Mouse (Mus musculus) gonadal fat pad, adult 2 months (tissue): ENCODE measurements around the gene Ascc2. TPM values are rescaled to one million over a fixed set of nuclear protein-coding genes. Genes with fewer than 3 reads are reported as not detected.
"Not testable (repeated sequence)": the region's sequence is repeated elsewhere in the genome, so short reads cannot be mapped to it uniquely, and the experiment has no call there.

Experiments
- DNase-seq: peaks from one replicate; pipeline ENCODE4 v3.0.0-alpha.2; 2012; ENCODE audit warnings: low read depth
- polyA plus RNA-seq: library from polyadenylated mRNA; depleted of rRNA; stranded (reverse); fragments of >200 nt; gene quantifications from 2 replicates; pipeline ENCODE4 v1.2.3, GENCODE M21; 2012

Ascc2 gene
- polyA plus RNA-seq, 1 experiment, result 14.5 TPM

DNA sequence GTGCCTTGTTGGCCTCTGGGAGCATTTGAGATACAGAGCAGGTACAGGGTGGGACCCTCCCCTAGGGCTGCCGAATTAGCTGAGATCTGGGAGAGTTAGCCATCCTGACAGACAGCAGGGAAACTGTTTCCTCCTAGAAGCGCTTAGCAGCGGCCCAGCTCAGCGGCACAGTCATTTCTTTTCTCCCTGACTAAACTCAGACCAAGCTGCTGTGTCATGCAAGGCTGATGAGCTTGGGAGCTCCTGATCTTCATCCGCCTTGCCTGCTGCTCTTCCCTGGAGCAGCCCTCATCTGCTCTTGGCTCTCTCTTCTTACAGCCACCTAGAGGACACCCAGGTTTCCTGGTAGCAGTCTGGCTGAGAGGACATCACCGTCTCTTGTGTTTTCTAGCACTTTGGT is 46.6 kb downstream of the Ascc2 start:
- no peak for DNase-seq

GRCm38 (mm10) chr11:4685071-4685470 is 47.5 kb downstream of the Ascc2 start:
- no peak for DNase-seq

GRCm38 (mm10) chr11:4685510-4685909 is 48.0 kb downstream of the Ascc2 start:
- no peak for DNase-seq

DNA sequence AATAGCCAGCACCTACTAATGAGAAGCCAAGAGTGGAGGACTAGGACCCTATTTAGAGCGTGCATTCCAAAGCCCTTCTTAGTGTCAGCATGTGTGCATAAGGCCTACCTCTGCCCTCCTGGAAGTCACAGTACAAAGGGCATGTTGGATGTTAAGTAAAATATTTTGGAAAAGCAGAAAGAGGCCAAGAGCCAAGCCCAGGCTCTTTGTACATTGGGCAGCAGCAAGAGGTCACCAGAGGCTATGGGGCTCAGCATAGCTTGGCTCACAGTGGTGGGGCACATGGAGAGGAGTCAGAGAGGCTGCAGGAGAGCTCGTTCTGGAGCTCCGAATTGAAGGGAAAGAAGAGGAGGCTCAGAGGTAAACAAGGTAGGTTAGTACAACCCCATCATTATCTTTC is 49.5 kb downstream of the Ascc2 start:
- DNase-seq, result no peak

DNA sequence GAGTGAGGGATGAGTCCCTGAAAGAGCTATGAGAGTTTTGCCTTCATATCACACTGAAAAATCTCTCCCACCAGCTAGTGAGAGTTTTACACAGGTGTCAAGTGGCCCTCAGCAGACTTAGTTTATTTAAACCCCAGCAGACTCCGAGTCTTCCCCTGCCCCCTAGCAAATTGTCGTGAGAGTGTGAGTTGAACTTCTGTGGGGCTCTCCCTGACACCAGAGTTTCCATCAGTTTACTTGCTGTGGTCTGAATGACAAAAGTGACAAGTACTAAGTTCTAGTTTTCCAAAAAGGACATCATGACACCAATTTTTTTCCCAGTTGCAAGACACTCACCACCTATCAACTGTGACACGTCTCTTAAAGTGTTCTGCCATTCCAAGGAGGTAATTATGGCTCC is 50.3 kb downstream of the Ascc2 start:
- DNase-seq, result no peak

DNA sequence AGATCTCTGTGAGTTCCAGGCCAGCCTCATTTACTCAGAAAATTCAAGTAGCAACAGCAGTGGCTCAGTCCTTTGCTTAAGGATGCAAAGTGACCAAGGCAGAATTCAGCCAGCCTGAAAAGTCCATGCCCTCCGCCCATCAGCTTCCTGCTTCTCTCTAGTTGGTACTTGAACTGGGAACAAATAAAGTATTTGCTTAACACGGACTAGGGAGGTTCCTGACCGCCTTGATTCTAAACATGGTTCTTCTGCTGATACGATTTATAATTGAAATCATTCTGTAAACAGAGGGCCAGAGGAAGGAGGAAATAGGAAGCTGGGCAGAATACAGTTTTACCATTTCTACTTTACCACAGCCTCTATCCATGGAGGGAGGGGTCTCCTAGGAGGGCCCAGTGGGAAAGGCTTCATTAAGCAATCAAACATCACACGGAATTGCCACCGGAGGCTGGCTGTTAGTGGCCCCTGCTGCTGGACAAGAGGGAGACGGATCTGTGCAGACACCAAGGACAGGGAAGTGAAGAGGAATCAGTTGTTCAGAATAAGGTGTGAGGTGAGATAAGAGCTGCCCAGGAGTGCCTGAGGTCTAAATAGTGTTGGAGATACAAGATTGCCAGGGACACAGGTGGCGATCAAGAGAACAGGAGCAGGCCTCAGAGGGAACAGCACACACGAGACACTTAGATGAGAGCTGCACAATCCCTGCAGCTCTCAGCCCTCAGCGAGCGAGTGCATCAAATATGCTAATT is 51.3 kb downstream of the Ascc2 start:
- no peak for DNase-seq

DNA sequence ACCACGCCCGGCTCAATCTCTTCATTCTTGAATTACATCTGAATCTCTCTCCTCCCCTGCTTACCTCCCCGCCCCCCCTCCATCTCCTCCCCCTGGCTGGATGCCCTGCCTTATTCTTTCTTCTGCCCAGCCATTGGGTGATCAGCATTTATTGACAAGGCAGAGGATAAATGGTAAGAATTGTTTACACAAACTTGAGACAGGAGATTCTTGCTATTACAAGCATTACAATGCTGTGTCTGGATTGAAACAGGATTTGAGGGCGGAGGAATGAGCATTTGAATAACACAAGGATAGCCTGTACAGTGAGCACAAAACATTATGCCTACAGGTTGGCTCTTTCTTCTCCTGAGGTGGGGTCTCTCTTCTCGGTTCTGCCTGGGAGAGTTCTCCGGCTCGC is 52.8 kb downstream of the Ascc2 start:
- DNase-seq, result no peak

DNA sequence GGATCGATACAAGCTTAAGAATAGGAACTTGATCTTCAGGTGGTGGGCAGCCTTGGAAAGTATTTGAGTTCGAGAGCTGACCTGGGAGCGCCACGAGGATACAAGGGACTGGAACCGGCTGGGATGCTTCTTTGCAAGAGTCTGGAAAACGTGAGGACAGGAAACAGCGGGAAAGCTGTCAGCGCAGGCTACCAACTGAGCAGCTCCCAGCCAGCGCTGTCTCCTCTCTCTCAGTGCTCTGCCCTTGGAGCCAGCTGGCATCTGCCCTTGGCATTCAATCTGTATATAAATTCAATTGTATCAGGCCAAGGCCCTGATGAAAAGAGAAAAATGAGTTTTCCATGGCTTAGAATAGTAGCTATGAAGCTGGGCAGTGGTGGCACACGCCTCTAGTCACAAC is 53.7 kb downstream of the Ascc2 start:
- DNase-seq, result no peak

DNA sequence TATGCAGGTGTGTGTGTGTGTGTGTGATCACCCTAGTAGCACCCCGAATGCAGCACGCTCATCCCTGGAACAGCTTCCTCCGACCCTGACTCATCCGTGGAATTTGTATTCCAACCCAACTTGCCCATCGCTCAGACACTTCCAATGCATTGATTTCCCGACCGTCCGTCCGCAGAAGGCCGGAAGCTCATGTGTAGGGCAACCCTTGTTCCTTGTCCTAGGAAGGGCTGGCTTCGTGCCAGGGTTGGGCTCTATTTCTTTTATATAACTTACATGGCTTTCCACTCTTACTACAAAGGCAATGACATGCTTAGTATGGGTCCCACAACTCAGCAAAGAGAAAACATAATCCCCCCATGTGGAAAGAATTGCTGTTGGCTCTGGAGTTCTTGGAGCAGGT is 54.6 kb downstream of the Ascc2 start:
- no peak for DNase-seq

DNA sequence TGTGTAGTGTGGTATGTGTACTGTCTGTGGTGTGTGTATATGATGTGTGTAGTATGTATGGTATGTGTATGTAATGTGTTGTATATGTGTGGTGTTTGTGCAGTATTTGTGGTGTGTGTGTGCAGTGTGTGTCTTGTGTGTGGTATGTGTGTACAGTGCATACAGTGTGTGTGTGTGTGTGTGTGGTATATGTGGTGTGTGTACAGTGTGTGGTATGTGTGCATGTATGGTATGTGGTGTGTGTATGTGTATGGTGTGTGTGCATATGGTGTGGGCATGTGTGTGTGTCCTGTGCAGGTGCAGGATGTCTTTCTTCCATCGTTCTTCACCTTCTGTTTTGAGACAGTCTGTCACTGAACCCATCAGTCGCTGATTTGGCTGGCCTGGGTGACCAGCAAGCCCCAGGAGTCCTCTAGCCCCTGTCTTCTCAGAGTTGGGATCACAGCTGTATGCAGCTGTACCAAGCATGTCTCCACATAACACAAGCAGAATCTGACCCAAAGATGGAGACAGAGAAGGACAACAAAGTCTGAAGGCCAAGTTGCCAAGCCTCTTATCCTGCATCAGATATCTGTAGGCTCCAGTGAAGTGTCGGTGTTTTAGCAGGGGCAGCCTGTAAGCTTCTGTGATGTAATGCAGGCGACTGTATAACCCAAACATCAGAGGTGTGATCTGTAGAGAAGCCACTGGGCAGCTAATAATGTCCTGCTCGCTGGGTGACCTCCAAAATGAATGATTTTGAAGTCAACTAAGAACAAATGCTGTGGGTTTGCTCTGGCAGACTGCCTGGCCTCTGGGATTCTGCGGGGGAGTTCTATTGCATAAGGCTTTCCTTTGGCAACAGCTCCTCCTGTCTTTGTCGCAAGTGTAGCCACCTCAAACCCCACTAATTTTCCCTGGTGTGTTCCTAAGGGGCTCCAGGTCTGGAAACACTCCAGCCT is 59.8 kb downstream of the Ascc2 start:
- no peak for DNase-seq

DNA sequence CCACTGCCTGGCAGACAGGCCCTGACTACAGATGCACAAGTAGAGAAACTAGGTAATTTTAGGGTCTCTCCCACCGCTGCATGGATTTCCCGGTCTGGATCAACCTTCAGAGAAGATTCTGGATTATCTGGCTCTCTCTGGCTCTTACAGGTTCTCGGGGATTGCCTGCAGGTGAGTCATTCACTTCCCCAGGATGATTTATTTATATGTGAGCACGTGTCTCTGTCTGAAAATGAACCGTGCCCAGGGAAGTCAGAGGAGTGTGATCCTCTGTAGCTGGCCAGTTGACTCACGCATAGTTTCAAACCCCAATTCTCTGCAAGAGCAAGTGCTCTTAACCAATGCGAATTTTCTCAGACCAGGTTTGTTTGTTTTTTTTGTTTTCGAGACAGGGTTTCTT is 63.2 kb downstream of the Ascc2 start:
- DNase-seq, result no peak

- DNase-seq, result no peak
These were observed 66.1 kb downstream of the Ascc2 start for GRCm38 (mm10) chr11:4703688-4704071.

- peak; percentile 92 for DNase-seq
These were observed 66.8 kb downstream of the Ascc2 start, which contains the start of the genes Uqcr10 and Zmat5 for GRCm38 (mm10) chr11:4704072-4704964. Gene Uqcr10, minus strand, starts transcription at chr11:4704342. Gene Zmat5, plus strand, starts transcription at chr11:4704678.

- no peak for DNase-seq
These were observed 67.6 kb downstream of the Ascc2 start for GRCm38 (mm10) chr11:4705178-4705577.

DNA sequence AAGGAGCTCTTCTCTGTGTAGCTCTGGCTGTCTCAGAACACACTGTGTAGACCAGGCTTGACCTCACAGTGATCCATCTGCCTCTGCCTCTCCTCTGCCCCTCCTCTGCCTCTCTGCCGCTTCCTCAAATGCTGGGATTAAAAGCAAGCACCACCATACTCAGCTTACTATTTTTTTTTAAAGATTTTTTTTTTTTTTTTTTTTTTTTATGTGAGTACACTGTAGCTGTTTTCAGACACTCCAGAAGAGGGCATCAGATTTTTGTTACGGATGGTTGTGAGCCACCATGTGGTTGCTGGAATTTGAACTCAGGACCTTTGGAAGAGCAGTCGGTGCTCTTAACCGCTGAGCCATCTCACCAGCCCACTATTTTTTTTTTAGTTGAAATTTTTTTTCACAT is 72.6 kb downstream of the Ascc2 start:
- DNase-seq, result not testable (repeated sequence)

GRCm38 (mm10) chr11:4712822-4713221 is 75.3 kb downstream of the Ascc2 start:
- DNase-seq, result no peak

- DNase-seq, result no peak
These were observed 77.2 kb downstream of the Ascc2 start for GRCm38 (mm10) chr11:4714727-4715126.

- DNase-seq, result no peak
These were observed 78.0 kb downstream of the Ascc2 start for GRCm38 (mm10) chr11:4715596-4715995.

DNA sequence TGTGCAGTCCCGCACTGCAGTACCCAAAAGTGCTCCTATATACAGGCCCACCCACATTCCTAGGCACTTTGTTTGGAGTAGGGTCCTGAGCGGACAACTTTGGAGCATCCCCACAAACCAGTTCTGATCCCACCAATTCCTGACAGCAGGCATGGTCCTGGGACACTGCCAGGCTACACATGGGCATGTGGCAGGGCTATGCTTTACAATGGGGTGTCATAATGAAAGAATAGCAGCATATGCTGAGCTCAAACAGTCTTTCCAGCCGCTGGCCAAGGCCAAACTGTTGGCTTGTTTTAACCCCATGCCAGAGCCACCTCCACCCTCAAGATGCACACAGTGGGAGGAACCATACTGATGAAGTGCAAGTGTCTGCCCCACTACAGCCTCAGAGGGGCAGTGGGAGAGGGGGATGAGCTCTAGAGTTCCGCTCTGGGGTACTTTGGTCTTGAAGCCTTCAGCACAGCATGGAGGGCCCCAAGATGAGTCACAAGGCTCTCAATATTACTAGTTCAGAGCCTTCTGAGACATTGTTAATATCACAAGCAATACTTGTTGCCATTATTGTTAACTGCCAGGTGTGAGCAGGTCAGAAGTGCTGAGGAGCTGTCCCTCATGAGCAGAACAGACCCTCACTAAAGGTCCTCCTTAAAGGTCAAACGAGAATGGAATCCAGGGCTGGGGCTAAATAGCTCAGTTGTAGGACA is 79.1 kb downstream of the Ascc2 start:
- DNase-seq, result no peak

- no peak for DNase-seq
These were observed 81.0 kb downstream of the Ascc2 start for GRCm38 (mm10) chr11:4718548-4718947.

GRCm38 (mm10) chr11:4719961-4720360 is 82.4 kb downstream of the Ascc2 start:
- DNase-seq, result no peak
